Mouse (Mus musculus) neural tube, embryonic 12.5 days (tissue): Measurements from ENCODE around the gene Abcc8. TPM values are rescaled to one million over a fixed set of nuclear protein-coding genes. Genes with fewer than 3 reads are reported as not detected.

Experiments
- ATAC-seq: fragments of 200-750 bp; cut with Nextera tagmentation; 2 replicates; pipeline ENCODE4 v1.8.0; 2017; ENCODE audit warnings: low read depth, mild to moderate bottlenecking, moderate TSS enrichment, moderate library complexity; ENCODE audit not compliant: low FRiP score
- H3K27ac ChIP-seq: fragments of 300-500 bp; sonication (generic); 2 replicates; pipeline ENCODE4 v1.5.1; 2016
- H3K27me3 ChIP-seq: fragments of 300-500 bp; sonication (generic); replicated peaks from 2 replicates; pipeline ENCODE4 v1.6.1; 2016; ENCODE audit warnings: mild to moderate bottlenecking
- H3K36me3 ChIP-seq: fragments of 300-500 bp; sonication (generic); 2 replicates; pipeline ENCODE4 v1.6.1; 2016; ENCODE audit warnings: mild to moderate bottlenecking
- H3K4me1 ChIP-seq: fragments of 300-500 bp; sonication (generic); 2 replicates; pipeline ENCODE4 v1.6.1; 2016
- H3K4me2 ChIP-seq: fragments of 300-500 bp; sonication (generic); replicated peaks from 2 replicates; pipeline ENCODE4 v1.6.1; 2016; ENCODE audit warnings: mild to moderate bottlenecking
- H3K4me3 ChIP-seq: fragments of 300-500 bp; sonication (generic); 2 replicates; pipeline ENCODE4 v1.5.1; 2016
- H3K9ac ChIP-seq: fragments of 300-500 bp; sonication (generic); 2 replicates; pipeline ENCODE4 v1.6.1; 2016; ENCODE audit warnings: mild to moderate bottlenecking
- H3K9me3 ChIP-seq: fragments of 300-500 bp; sonication (generic); 2 replicates; pipeline ENCODE4 v1.6.1; 2016; ENCODE audit warnings: mild to moderate bottlenecking
- WGBS: fragments of 180-500 bp; shearing (Covaris S2); methylation state at CpG from one replicate; pipeline ENCODE4 v1.1.7; 2016; 5-methylcytosine and 5-hydroxymethylcytosine counted together
- polyA plus RNA-seq: library from polyadenylated mRNA; unstranded; fragments of >200 nt; fragmentation: Nextera tagmentation; extraction: Ambion mirVana; gene quantifications from 2 replicates; pipeline ENCODE4 v1.2.1, GENCODE M21; 2016

Gene Abcc8
- polyA plus RNA-seq, 1 experiment from 2014 or later = 7.6 TPM

- peaks cover 91% of the 10 kb centered on the region for H3K36me3 ChIP-seq
- no peak for ATAC-seq
Observed at GRCm38 (mm10) chr7:46077675-46078074, 102.2 kb downstream of the Abcc8 start.

GRCm38 (mm10) chr7:46076844-46077243 is 103.0 kb downstream of the Abcc8 start:
- no peaks in the 10 kb centered on the region for H3K9me3 ChIP-seq
- no peak overlapping the region for H3K4me3 ChIP-seq
- no peaks in the 10 kb centered on the region for H3K4me1 ChIP-seq
- H3K27me3 ChIP-seq = no peaks in the 10 kb centered on the region
- no peak overlapping the region for H3K4me2 ChIP-seq
- no peak for ATAC-seq
- peaks cover 88% of the 10 kb centered on the region for H3K36me3 ChIP-seq
- no peak overlapping the region for H3K9ac ChIP-seq
- 91% methylated on average over 7 of the region's 7 CpGs for WGBS
- H3K27ac ChIP-seq = no peak overlapping the region

More at GRCm38 (mm10) chr7:46077675-46078074, 102.2 kb downstream of the Abcc8 start:
- Histone ChIP-seq H3K9ac (no peak overlapping the region), H3K27me3 (no peaks in the 10 kb centered on the region), H3K4me1 (no peaks in the 10 kb centered on the region), H3K4me2 (no peak overlapping the region), H3K4me3 (no peak overlapping the region), H3K27ac (no peak overlapping the region), H3K9me3 (no peaks in the 10 kb centered on the region)
- 93% methylated on average over 12 of the region's 12 CpGs for WGBS

- no peaks in the 10 kb centered on the region for H3K4me1 ChIP-seq
- H3K36me3 ChIP-seq = peaks cover 91% of the 10 kb centered on the region
- H3K4me3 ChIP-seq = no peak overlapping the region
- H3K27me3 ChIP-seq = no peaks in the 10 kb centered on the region
- WGBS = 94% methylated on average over 8 of the region's 8 CpGs
- H3K9me3 ChIP-seq = no peaks in the 10 kb centered on the region
- H3K27ac ChIP-seq = no peak overlapping the region
- no peak overlapping the region for H3K9ac ChIP-seq
- no peak for ATAC-seq
- H3K4me2 ChIP-seq = no peak overlapping the region
Observed at GRCm38 (mm10) chr7:46068831-46069230, 111.0 kb downstream of the Abcc8 start.

GRCm38 (mm10) chr7:46063296-46063695 is 116.5 kb downstream of the Abcc8 start:
- no peaks in the 10 kb centered on the region for H3K27me3 ChIP-seq
- H3K9ac ChIP-seq = no peak overlapping the region
- no peaks in the 10 kb centered on the region for H3K9me3 ChIP-seq
- 94% methylated on average over 6 of the region's 6 CpGs for WGBS
- H3K4me1 ChIP-seq = no peaks in the 10 kb centered on the region
- no peak for ATAC-seq
- no peak overlapping the region for H3K4me3 ChIP-seq
- no peak overlapping the region for H3K27ac ChIP-seq
- H3K4me2 ChIP-seq = no peak overlapping the region
- H3K36me3 ChIP-seq = peaks cover 88% of the 10 kb centered on the region

GRCm38 (mm10) chr7:46061614-46062013 is 118.2 kb downstream of the Abcc8 start:
- Histone ChIP-seq H3K4me2 (no peak overlapping the region), H3K4me1 (no peaks in the 10 kb centered on the region), H3K36me3 (peaks cover 88% of the 10 kb centered on the region), H3K9me3 (no peaks in the 10 kb centered on the region), H3K27ac (no peak overlapping the region), H3K4me3 (no peak overlapping the region), H3K9ac (no peak overlapping the region), H3K27me3 (no peaks in the 10 kb centered on the region)
- WGBS = 96% methylated on average over 16 of the region's 16 CpGs
- no peak for ATAC-seq

GRCm38 (mm10) chr7:46060688-46061087 is 119.1 kb downstream of the Abcc8 start:
- Histone ChIP-seq H3K4me1 (no peaks in the 10 kb centered on the region), H3K4me2 (no peak overlapping the region), H3K9me3 (no peaks in the 10 kb centered on the region), H3K36me3 (peaks cover 88% of the 10 kb centered on the region), H3K27me3 (no peaks in the 10 kb centered on the region), H3K4me3 (no peak overlapping the region), H3K9ac (no peak overlapping the region), H3K27ac (no peak overlapping the region)
- ATAC-seq = no peak
- WGBS = 94% methylated on average over 8 of the region's 8 CpGs

- no peaks in the 10 kb centered on the region for H3K4me1 ChIP-seq
- peaks cover 90% of the 10 kb centered on the region for H3K36me3 ChIP-seq
- 93% methylated on average over 11 of the region's 11 CpGs for WGBS
Observed at GRCm38 (mm10) chr7:46058882-46059281, 121.0 kb downstream of the Abcc8 start.

More at GRCm38 (mm10) chr7:46058882-46059281, 121.0 kb downstream of the Abcc8 start:
- Histone ChIP-seq H3K9me3 (no peaks in the 10 kb centered on the region), H3K9ac (no peak overlapping the region), H3K27ac (no peak overlapping the region), H3K4me3 (no peak overlapping the region), H3K4me2 (no peak overlapping the region), H3K27me3 (no peaks in the 10 kb centered on the region)
- ATAC-seq = no peak

Other genes starting within 250 kb of the Abcc8 start
- gene Abcc6, start 149.7 kb downstream of the Abcc8 start, polyA plus RNA-seq = 0.22 and 0.71 TPM in 2 replicates
- 33.3 and 36.4 TPM in 2 replicates for gene Nomo1, start 146.3 kb downstream of the Abcc8 start, polyA plus RNA-seq
- 0.64 and 0.79 TPM in 2 replicates for gene Kcnj11, start 79.3 kb downstream of the Abcc8 start, polyA plus RNA-seq
- gene Ush1c, start 58.5 kb upstream of the Abcc8 start, polyA plus RNA-seq = 2.7 and 3.6 TPM in 2 replicates
- gene Otog, start 61.0 kb upstream of the Abcc8 start, polyA plus RNA-seq = 0.11 and 0.14 TPM in 2 replicates
- gene Myod1, start 196.4 kb upstream of the Abcc8 start, polyA plus RNA-seq = 10.8 and 13.5 TPM in 2 replicates
- 7.3 and 9.7 TPM in 2 replicates for gene Kcnc1, start 216.5 kb upstream of the Abcc8 start, polyA plus RNA-seq